Mouse (Mus musculus) c-Kit-negative CD71-positive TER-119-positive erythroid progenitor cells, embryonic 14.5 days (primary cell): ENCODE results near the gene Zar1l.
A peak's percentile ranks its signal among the peaks of the same experiment; 100 is the strongest.
"Not testable (repeated sequence)": the region's sequence is repeated elsewhere in the genome, so short reads cannot be mapped to it uniquely, and the experiment has no call there.

Source experiments
- DNase-seq: peaks from one replicate; pipeline ENCODE4 v3.0.0-alpha.2; 2013; ENCODE audit warnings: low read depth, low spot score

Zar1l gene

GRCm38 (mm10) chr5:150518064-150518463 is at the start of gene Zar1l:
TSS of gene Zar1l (minus strand) at chr5:150518164.
- no peak for DNase-seq

- no peak for DNase-seq
Measured at GRCm38 (mm10) chr5:150566971-150567370, 49.0 kb upstream of the Zar1l start.

GRCm38 (mm10) chr5:150566226-150566625 is 48.3 kb upstream of the Zar1l start:
- no peak for DNase-seq

GRCm38 (mm10) chr5:150564426-150564825 is 46.5 kb upstream of the Zar1l start:
- no peak for DNase-seq

GRCm38 (mm10) chr5:150561783-150562182 is 43.8 kb upstream of the Zar1l start:
- DNase-seq: no peak

- DNase-seq: no peak
Measured at GRCm38 (mm10) chr5:150561376-150561775, 43.4 kb upstream of the Zar1l start.

GRCm38 (mm10) chr5:150560851-150561250 is 42.9 kb upstream of the Zar1l start:
- no peak for DNase-seq

- DNase-seq: no peak
Measured at GRCm38 (mm10) chr5:150559519-150560103, 41.6 kb upstream of the Zar1l start.

- no peak for DNase-seq
Measured at GRCm38 (mm10) chr5:150551637-150552036, 33.7 kb upstream of the Zar1l start.

GRCm38 (mm10) chr5:150543184-150543583 is 25.2 kb upstream of the Zar1l start:
- no peak for DNase-seq

GRCm38 (mm10) chr5:150541302-150541701 is 23.3 kb upstream of the Zar1l start:
- DNase-seq: no peak

GRCm38 (mm10) chr5:150525239-150525638 is 7.3 kb upstream of the Zar1l start:
- no peak for DNase-seq

- peak; percentile 50 for DNase-seq
Measured at GRCm38 (mm10) chr5:150522867-150523234, 4.9 kb upstream of the Zar1l start.

GRCm38 (mm10) chr5:150521937-150522866 is 4.2 kb upstream of the Zar1l start, which contains the start of gene Brca2:
TSS of gene Brca2 (plus strand) at chr5:150522630.
- peak; percentile 82 for DNase-seq

GRCm38 (mm10) chr5:150519551-150519950 is 1.6 kb upstream of the Zar1l start:
- DNase-seq: no peak

- no peak for DNase-seq
Measured at GRCm38 (mm10) chr5:150514027-150514426, 3.9 kb downstream of the Zar1l start.

- DNase-seq: no peak
Measured at GRCm38 (mm10) chr5:150513264-150513663, 4.7 kb downstream of the Zar1l start.

- DNase-seq: no peak
Measured at GRCm38 (mm10) chr5:150510451-150511225, 7.3 kb downstream of the Zar1l start.

- peak; percentile 27 for DNase-seq
Measured at GRCm38 (mm10) chr5:150495792-150496191, 22.2 kb downstream of the Zar1l start.

- not testable (repeated sequence) for DNase-seq
Measured at GRCm38 (mm10) chr5:150491573-150492173, 26.3 kb downstream of the Zar1l start.

- DNase-seq: no peak
Measured at GRCm38 (mm10) chr5:150490821-150491220, 27.1 kb downstream of the Zar1l start.

GRCm38 (mm10) chr5:150490285-150490684 is 27.7 kb downstream of the Zar1l start:
- DNase-seq: no peak
